Mouse (Mus musculus) cerebellum, adult 2 months (tissue): Measurements from ENCODE around the gene Mex3d. TPM values are rescaled to one million over a fixed set of nuclear protein-coding genes. Genes with fewer than 3 reads are reported as not detected.

Experiments used
- DNase-seq, 2 experiments: peaks; one replicate each; pipeline ENCODE4 v3.0.0; 2021
- H3K27ac ChIP-seq: fragments of 200-500 bp; 2 replicates; pipeline ENCODE4 v1.5.1; 2012; ENCODE audit warnings: low read length, control low read depth, inconsistent platforms; ENCODE audit not compliant: insufficient read depth
- H3K27me3 ChIP-seq: fragments of 200-500 bp; 2 replicates; pipeline ENCODE4 v1.6.1; 2012; ENCODE audit warnings: inconsistent platforms, mild to moderate bottlenecking, low read length, moderate library complexity; ENCODE audit not compliant: control insufficient read depth, insufficient read depth
- H3K4me1 ChIP-seq: fragments of 200-500 bp; 2 replicates; pipeline ENCODE4 v1.6.1; 2011; ENCODE audit warnings: low read length; ENCODE audit not compliant: control insufficient read depth, insufficient read depth
- H3K4me3 ChIP-seq: fragments of 200-500 bp; replicated peaks from 2 replicates; pipeline ENCODE3; 2011; ENCODE audit warnings: mild to moderate bottlenecking, low read depth, low read length, control low read depth; ENCODE audit not compliant: insufficient read depth
- CTCF ChIP-seq: fragments of 200-500 bp; IDR thresholded peaks from 2 replicates; pipeline ENCODE4 v1.5.1; 2011; ENCODE audit warnings: low read depth, mild to moderate bottlenecking, control low read depth, low read length, moderate library complexity, borderline replicate concordance; ENCODE audit not compliant: insufficient read depth
- POLR2A ChIP-seq: fragments of 200-500 bp; IDR thresholded peaks from 2 replicates; pipeline ENCODE4 v1.6.1; 2011; ENCODE audit warnings: low read length, control low read depth, borderline replicate concordance; ENCODE audit not compliant: insufficient read depth
- WGBS: fragments of 180-500 bp; shearing (Covaris S2); methylation state at CpG from one replicate; pipeline ENCODE4 v1.1.7; 2018; 5-methylcytosine and 5-hydroxymethylcytosine counted together
- polyA plus RNA-seq: library from polyadenylated mRNA; depleted of rRNA; stranded (reverse); fragments of >200 nt; gene quantifications from 2 replicates; pipeline ENCODE4 v1.2.3, GENCODE M21; 2012

Gene Mex3d
- polyA plus RNA-seq, 1 experiment = 16.1 TPM

- WGBS = 2% methylated on average over 27 of the region's 27 CpGs
- peak; percentile 97 for TF ChIP-seq POLR2A
- TF ChIP-seq CTCF = no peak
Measured at GRCm38 (mm10) chr10:80406684-80407501, 19.4 kb upstream of the Mex3d start, which contains the start of gene Uqcr11. Gene Uqcr11 (minus strand): TSS chr10:80406830.

GRCm38 (mm10) chr10:80405481-80406173 is 18.2 kb upstream of the Mex3d start:
- TF ChIP-seq POLR2A (no peak), CTCF (peak; percentile 13; the same call in 1 of the 2 replicates)
- DNase-seq = peak in 1 of 2 experiments; percentile 28
- H3K27ac ChIP-seq = no peak overlapping the region
- H3K4me3 ChIP-seq = peak overlapping the region; percentile 96
- H3K4me1 ChIP-seq = peaks cover 21% of the 10 kb centered on the region
- WGBS = 35% methylated on average over 10 of the region's 10 CpGs
- no peaks in the 10 kb centered on the region for H3K27me3 ChIP-seq

More at GRCm38 (mm10) chr10:80406684-80407501, 19.4 kb upstream of the Mex3d start, which contains the start of gene Uqcr11:
- H3K27ac ChIP-seq = peak within 1 kb of the TSS; percentile 75
- H3K27me3 ChIP-seq = no peaks in the 10 kb centered on the region
- peaks cover 28% of the 10 kb centered on the region for H3K4me1 ChIP-seq
- peak within 1 kb of the TSS; percentile 96 for H3K4me3 ChIP-seq
- DNase-seq = peak; percentile 94

DNA sequence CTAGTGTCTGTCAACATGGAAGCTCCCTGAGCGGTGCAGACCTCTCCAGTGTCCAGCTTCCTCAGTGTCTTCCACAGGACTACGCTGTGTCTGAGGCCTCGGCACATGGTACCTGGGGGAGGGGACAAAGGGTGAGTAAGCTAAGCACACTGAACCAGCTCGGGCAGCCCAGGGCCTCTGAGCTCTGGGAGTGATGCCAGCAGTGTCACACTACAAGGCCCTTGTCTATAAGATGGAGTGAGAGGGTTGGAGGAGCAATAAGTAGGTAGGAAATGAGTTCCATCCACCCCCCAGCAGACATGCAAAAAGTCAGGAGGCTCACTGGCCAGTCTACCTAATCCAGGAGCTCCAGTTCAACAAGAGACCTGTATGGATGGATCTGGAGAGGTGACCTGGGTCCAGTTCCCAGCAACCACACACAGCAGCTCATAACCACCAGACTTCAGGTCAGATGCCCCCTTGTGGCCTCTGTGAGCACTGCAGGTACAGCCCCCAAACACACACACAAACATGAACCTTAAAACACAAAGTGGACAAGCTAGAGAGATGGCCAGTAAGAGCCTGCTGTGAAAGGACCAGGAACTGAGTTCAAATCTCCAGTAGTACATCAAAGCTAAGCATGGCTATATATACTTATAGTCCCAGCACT is 15.7 kb upstream of the Mex3d start:
- WGBS = 77% methylated on average over 4 of the region's 4 CpGs
- TF ChIP-seq POLR2A (no peak), CTCF (peak; percentile 60; the same call in 1 of the 2 replicates)

DNA sequence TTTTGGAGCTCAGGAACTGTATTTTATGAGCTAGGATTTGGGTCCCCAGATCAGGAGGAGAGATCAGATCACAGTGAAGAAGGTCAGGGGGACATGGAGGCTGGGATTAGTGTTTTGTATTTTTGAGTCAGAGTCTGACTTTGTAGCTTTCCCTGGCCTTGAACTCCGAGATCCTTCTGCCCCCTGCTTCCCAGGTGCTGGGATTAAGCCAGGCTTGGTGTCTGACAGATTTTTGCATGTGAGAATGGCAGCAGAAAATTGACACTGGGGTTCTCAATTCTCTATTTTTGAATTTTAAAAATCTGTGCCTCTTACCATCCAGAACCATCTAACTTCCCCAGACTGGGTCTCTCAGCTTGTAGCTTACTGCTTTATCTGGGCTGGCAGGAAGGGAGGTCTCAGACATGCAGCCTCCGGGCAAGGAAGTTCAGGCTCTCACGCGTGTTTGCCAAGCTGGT is 13.3 kb upstream of the Mex3d start:
- WGBS = 70% methylated on average over 4 of the region's 4 CpGs
- peak; percentile 6; the same call in 1 of the 2 replicates for TF ChIP-seq POLR2A
- no peak for TF ChIP-seq CTCF
- Histone ChIP-seq H3K4me3 (no peak overlapping the region), H3K4me1 (peaks cover 29% of the 10 kb centered on the region), H3K27me3 (no peaks in the 10 kb centered on the region), H3K27ac (no peak overlapping the region)
- no peak for DNase-seq

More for the DNA sequence above, 15.7 kb upstream of the Mex3d start:
- Histone ChIP-seq H3K4me3 (no peak overlapping the region), H3K27ac (no peak overlapping the region), H3K4me1 (peaks cover 24% of the 10 kb centered on the region), H3K27me3 (no peaks in the 10 kb centered on the region)
- DNase-seq = no peak

- no peaks in the 10 kb centered on the region for H3K27me3 ChIP-seq
- H3K4me3 ChIP-seq = peak overlapping the region; percentile 50
- H3K27ac ChIP-seq = peak overlapping the region; percentile 9
- H3K4me1 ChIP-seq = peaks cover 23% of the 10 kb centered on the region
- DNase-seq = no peak
- no peak for TF ChIP-seq CTCF
- no peak for TF ChIP-seq POLR2A
- WGBS = 10% methylated on average over 17 of the region's 17 CpGs
Measured at GRCm38 (mm10) chr10:80399973-80400703, 12.7 kb upstream of the Mex3d start.

DNA sequence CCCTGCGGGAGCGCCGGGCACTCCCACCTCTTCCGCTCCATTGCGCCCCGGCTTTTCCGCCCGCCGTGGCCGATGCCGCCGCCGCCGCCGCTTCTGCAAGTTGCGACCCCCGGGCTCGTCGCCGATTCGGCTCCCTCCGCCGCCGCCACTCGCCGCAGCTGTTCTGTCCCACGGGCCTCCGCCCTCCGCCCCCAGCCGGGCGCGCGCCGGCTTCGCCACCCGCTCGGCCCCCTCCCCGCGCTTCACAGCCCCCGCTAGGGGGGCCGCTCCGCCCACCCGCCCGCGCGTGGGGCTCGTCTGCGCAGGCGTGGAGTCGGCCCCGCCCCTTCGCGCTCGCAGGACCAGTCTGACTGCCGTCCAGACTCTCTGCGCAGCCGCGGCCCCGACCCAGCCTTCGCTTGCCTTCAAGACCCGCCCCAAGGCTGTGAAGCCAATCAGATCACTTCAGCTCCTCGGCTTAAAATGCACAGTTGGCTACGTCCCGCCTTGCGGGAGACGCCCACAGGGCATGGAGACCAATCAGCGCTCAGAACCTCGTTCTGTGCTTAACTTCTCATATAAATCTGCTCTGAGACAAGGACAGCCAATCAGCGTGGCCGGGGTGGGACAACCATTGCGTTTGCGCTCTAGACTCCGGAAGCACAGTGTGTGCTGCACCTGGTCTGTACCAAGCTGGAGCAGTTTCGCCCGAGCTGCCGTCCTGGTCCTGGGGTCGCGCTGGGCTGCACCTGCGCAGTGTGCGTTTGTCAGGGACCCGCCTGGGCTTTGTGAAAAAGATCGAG is 11.9 kb upstream of the Mex3d start, which contains the start of gene Mbd3:
Mbd3 (minus strand) TSS at position 360 of the 782 bp plus-strand sequence.
- H3K4me1 ChIP-seq = peaks cover 16% of the 10 kb centered on the region
- TF ChIP-seq CTCF (no peak), POLR2A (peak; percentile 98)
- peak; percentile 99 to 100 for DNase-seq
- H3K4me3 ChIP-seq = peak within 1 kb of the TSS; percentile 59
- under 1% methylated on average over 80 of the region's 82 CpGs for WGBS
- no peaks in the 10 kb centered on the region for H3K27me3 ChIP-seq
- H3K27ac ChIP-seq = peak within 1 kb of the TSS; percentile 88
